In the genomic region with DNA sequence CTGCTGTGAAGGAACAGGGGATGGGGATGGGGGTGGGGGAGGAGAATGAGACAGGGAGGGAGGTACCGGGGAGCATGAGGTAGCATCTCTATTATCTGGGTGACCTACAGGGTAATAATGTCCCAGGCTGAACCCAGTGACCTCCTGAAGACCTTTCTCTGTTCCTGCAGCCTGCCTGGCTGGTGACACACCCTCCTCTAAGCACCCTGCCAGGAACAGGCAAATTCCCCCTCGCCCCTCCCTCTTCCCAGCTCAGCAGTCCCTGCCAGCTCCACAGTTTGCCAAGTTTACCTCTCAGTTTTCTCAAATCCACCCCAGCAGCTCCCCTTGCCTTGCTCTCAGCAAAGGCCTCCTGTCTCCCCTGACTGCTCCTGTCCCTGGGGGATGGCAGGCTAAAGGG, we compare ENCODE assay signal across 13 mouse cellular contexts. TPM values are rescaled to one million over a fixed set of nuclear protein-coding genes. Genes with fewer than 3 reads are reported as not detected.
DNase-seq lines count a peak whose midpoint lies in the region; ATAC-seq lines count a peak whose summit lies in the region.
"Had no signal": no experiment of that assay in that cellular context is flagged by ENCODE, and none has a peak within 500 bp of the region (broad histone marks: within the 10 kb centered on the region; RNA-seq: fewer than 3 reads in every experiment).

No protein-coding gene starts in this region.

- H3K36me3 ChIP-seq in midbrain, embryonic 12.5 days: no peaks in the 10 kb centered on the region
- no peaks in the 10 kb centered on the region for H3K36me3 ChIP-seq in midbrain, embryonic 15.5 days (replicated peaks)
- H3K36me3 ChIP-seq: limb, embryonic 13.5 days; neural tube, embryonic 15.5 days had no signal

- H3K27me3 ChIP-seq in midbrain, embryonic 12.5 days: peaks cover 45% of the 10 kb centered on the region
- H3K27me3 ChIP-seq in midbrain, embryonic 15.5 days (replicated peaks): no peaks in the 10 kb centered on the region

- no peak overlapping the region for H3K27ac ChIP-seq in midbrain, embryonic 12.5 days (replicated peaks)
- H3K27ac ChIP-seq in midbrain, embryonic 15.5 days: no peak overlapping the region
- H3K27ac ChIP-seq: limb, embryonic 13.5 days; neural tube, embryonic 15.5 days had no signal

- no peak for ATAC-seq in midbrain, embryonic 12.5 days (ENCODE audit: low FRiP score, low read depth)
- ATAC-seq in midbrain, embryonic 15.5 days (replicated peaks): no peak
- ATAC-seq in frontal cortex, adult (ENCODE audit: low TSS enrichment): no peak

- H3K4me1 ChIP-seq in midbrain, embryonic 12.5 days: peaks cover 36% of the 10 kb centered on the region
- H3K4me1 ChIP-seq in midbrain, embryonic 15.5 days: peaks cover 33% of the 10 kb centered on the region

- intact Hi-C loops in gastrocnemius, postnatal 14 days (cut with DNase I; ENCODE audit: low total_unique reads): loop anchor here (5.0 kb wide), 1 partner anchor 194 kb away; no protein-coding TSS in a partner anchor
- intact Hi-C loops in heart, postnatal 14 days (cut with DNase I): loop anchor here (5.0 kb wide), 1 partner anchor 166 kb away; no protein-coding TSS in a partner anchor

- no peak overlapping the region for H3K4me3 ChIP-seq in midbrain, embryonic 12.5 days
- no peak overlapping the region for H3K4me3 ChIP-seq in midbrain, embryonic 15.5 days
- H3K4me3 ChIP-seq: limb, embryonic 13.5 days; neural tube, embryonic 15.5 days had no signal

- WGBS in midbrain, embryonic 12.5 days: 18% methylated on average over 2 of the region's 2 CpGs
- WGBS in midbrain, embryonic 15.5 days: 29% methylated on average over 2 of the region's 2 CpGs

- H3K4me2 ChIP-seq in midbrain, embryonic 12.5 days (replicated peaks): no peak overlapping the region
- no peak overlapping the region for H3K4me2 ChIP-seq in midbrain, embryonic 15.5 days
- H3K4me2 ChIP-seq: limb, embryonic 13.5 days; neural tube, embryonic 15.5 days had no signal

- no peaks in the 10 kb centered on the region for H3K9me3 ChIP-seq in midbrain, embryonic 12.5 days
- H3K9me3 ChIP-seq in midbrain, embryonic 15.5 days: no peaks in the 10 kb centered on the region
- H3K9me3 ChIP-seq: limb, embryonic 13.5 days; neural tube, embryonic 15.5 days had no signal

- peak overlapping the region; percentile 2; the same call in 1 of the 2 replicates for H3K9ac ChIP-seq in midbrain, embryonic 12.5 days (replicated peaks)
- H3K9ac ChIP-seq in midbrain, embryonic 15.5 days: no peak overlapping the region
- H3K9ac ChIP-seq: neural tube, embryonic 15.5 days had no signal

- peak; percentile 40 for DNase-seq in gastrocnemius, postnatal 25 days
- no peak for DNase-seq in gastrocnemius, postnatal 14 days
- DNase-seq in heart, postnatal 14 days: peak; percentile 33 to 56
- DNase-seq in skeletal muscle tissue, adult 2 months (ENCODE audit: low read depth, low spot score): peak; percentile 49
- no peak for DNase-seq in urinary bladder, postnatal 25 days (ENCODE audit: low spot score)
- DNase-seq: cerebellum, adult 8-10 months; right cerebral cortex, postnatal 25 days had no signal

RNA-seq across cellular contexts. Expression of gene Cdk18, which starts 19.3 kb away (rescaled TPM):
- total RNA-seq in gastrocnemius, postnatal 25 days (2021): 1 to 10 TPM; 1.4 to 3.2 TPM
- 1 to 10 TPM in 1 of 2 experiments, under 1 TPM in 1; 0.92 to 1.6 TPM for total RNA-seq in gastrocnemius, postnatal 14 days (2021)
- polyA plus RNA-seq in midbrain, embryonic 12.5 days (2016; fragmentation: Nextera tagmentation; extraction: Ambion mirVana): 0.56 and 1.6 TPM in 2 replicates
- 1.1 and 1.5 TPM in 2 replicates for polyA plus RNA-seq in midbrain, embryonic 15.5 days (2015; fragmentation: Nextera tagmentation; extraction: Ambion mirVana)
- total RNA-seq in heart, postnatal 14 days (2021): 10 to 100 TPM in 1 of 2 experiments, 1 to 10 TPM in 1; 9.9 to 12.5 TPM

RNA-seq across cellular contexts. Expression of gene Lemd1, which starts 32.5 kb away (rescaled TPM):
- not detected for total RNA-seq in gastrocnemius, postnatal 25 days (2021)
- total RNA-seq in gastrocnemius, postnatal 14 days (2021): not detected
- polyA plus RNA-seq in midbrain, embryonic 12.5 days (2016; fragmentation: Nextera tagmentation; extraction: Ambion mirVana): 13.4 and 15.6 TPM in 2 replicates
- 14.9 and 19.8 TPM in 2 replicates for polyA plus RNA-seq in midbrain, embryonic 15.5 days (2015; fragmentation: Nextera tagmentation; extraction: Ambion mirVana)
- not detected for total RNA-seq in heart, postnatal 14 days (2021)
- total RNA-seq: gastrocnemius, postnatal 36 days had no signal

RNA-seq across cellular contexts. Expression of gene AC124108.1, which starts 32.5 kb away (rescaled TPM):
- not detected for total RNA-seq in gastrocnemius, postnatal 25 days (2021)
- not detected for total RNA-seq in gastrocnemius, postnatal 14 days (2021)
- 6.1 and 7.9 TPM in 2 replicates for polyA plus RNA-seq in midbrain, embryonic 12.5 days (2016; fragmentation: Nextera tagmentation; extraction: Ambion mirVana)
- polyA plus RNA-seq in midbrain, embryonic 15.5 days (2015; fragmentation: Nextera tagmentation; extraction: Ambion mirVana): 3.7 and 3.8 TPM in 2 replicates
- total RNA-seq in heart, postnatal 14 days (2021): not detected
- total RNA-seq: gastrocnemius, postnatal 36 days had no signal

Comparison
In these comparisons a context has a peak if more than half of its experiments do, and no peak if none do; other contexts are left out.
1. DNase-seq: peak in gastrocnemius, postnatal 25 days (single experiment), heart, postnatal 14 days (2 of 2) and skeletal muscle tissue, adult 2 months (single experiment); none in gastrocnemius, postnatal 14 days (single experiment) and urinary bladder, postnatal 25 days (single experiment).